Mouse (Mus musculus): Measurements from ENCODE around the gene Wfdc12.
A peak's percentile ranks its signal among the peaks of the same experiment; 100 is the strongest.

Gene Wfdc12

GRCm38 (mm10) chr2:164177831-164178230 is 12.6 kb downstream of the Wfdc12 start:
- DNase-seq (ENCODE audit: low read depth, low spot score) = no peak

DNA sequence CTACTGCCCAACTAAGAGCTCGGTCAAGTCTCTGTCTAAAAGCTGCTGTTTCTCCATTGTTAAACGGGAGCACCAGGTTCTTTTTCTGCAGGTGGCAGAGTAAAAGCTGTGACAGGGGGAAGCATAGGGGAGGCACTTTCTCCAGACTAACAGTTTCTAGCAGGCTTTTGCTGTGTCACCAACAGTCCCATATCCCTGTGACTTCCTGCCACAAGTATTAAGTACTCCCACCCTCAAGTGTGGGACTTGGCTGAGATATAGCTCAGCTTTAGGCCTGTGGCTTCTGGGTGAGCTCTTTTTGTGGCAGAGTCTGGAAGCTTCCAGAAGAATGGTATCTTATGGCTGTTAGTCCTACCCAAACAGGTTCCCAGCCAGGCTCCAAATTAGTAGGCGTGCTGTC is 14.6 kb downstream of the Wfdc12 start:
- DNase-seq (ENCODE audit: low read depth, low spot score) = no peak

GRCm38 (mm10) chr2:164174649-164175395 is 15.6 kb downstream of the Wfdc12 start:
- DNase-seq (ENCODE audit: low read depth, low spot score) = no peak

- no peak for DNase-seq (ENCODE audit: low read depth, low spot score)
These were observed 17.0 kb downstream of the Wfdc12 start for GRCm38 (mm10) chr2:164173394-164173793.

DNA sequence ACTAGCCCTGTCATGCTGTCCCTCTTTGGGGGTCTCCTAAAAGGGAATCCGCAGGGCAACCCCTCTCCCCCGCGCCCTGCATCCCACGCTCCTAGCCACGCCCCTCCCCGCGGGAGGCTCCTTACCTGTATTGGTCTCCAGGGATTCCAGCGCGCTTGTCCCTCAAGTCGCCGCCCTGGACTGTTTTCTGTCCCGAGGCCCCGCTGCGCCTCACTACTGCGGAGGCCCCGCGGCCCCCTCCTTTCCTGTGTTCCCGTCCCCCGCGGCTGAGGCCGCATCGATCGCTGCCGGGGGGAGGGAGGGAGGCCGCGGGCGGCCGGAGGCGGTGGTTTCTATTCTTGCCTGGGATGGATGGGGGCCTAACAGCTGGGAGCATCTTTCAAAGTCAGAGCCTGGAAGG is 19.5 kb downstream of the Wfdc12 start, which contains the start of gene Kcns1:
Kcns1 (minus strand) TSS at position 212 of the 400 bp plus-strand sequence.
- no peak for DNase-seq (ENCODE audit: low read depth, low spot score)

DNA sequence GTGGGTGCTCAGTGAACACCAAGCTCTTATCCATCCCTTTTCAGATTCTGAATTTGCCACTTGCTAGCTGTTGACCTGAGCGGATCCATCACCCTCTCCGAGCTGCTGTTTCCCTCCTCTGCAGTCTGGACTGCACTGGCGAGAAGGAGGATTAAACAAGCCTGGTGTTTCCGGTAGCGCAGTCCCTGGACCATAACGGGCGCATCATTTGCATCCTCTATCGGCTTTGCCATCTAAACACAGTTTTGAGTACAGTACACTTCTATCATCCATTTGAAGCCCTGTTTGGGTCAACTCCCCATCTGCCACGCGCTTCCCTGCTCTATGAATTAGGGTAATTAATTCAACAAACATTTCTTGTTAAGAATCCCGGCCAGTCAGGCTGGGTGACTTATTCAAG is 20.1 kb downstream of the Wfdc12 start:
- DNase-seq (ENCODE audit: low read depth, low spot score) = no peak

DNA sequence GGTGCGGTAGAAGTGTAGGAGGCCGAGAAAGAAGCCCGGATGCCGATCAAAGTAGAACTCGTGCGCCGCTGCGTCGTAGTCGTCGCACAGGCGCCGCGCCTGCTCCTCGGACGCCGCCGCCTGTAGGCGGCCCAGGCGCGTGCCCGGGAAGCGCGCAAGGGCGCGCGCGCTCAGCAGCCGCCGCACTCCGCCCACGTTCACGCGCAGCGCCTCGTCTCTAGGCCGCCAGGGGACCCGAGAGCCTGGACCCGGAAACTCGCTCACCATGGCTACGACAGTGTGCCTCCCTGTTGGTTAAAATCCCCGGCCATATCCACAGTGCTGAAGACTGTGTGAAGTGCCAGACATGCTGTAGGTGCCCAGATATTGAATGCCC is 21.8 kb downstream of the Wfdc12 start:
- DNase-seq (ENCODE audit: low read depth, low spot score) = peak; percentile 68

DNA sequence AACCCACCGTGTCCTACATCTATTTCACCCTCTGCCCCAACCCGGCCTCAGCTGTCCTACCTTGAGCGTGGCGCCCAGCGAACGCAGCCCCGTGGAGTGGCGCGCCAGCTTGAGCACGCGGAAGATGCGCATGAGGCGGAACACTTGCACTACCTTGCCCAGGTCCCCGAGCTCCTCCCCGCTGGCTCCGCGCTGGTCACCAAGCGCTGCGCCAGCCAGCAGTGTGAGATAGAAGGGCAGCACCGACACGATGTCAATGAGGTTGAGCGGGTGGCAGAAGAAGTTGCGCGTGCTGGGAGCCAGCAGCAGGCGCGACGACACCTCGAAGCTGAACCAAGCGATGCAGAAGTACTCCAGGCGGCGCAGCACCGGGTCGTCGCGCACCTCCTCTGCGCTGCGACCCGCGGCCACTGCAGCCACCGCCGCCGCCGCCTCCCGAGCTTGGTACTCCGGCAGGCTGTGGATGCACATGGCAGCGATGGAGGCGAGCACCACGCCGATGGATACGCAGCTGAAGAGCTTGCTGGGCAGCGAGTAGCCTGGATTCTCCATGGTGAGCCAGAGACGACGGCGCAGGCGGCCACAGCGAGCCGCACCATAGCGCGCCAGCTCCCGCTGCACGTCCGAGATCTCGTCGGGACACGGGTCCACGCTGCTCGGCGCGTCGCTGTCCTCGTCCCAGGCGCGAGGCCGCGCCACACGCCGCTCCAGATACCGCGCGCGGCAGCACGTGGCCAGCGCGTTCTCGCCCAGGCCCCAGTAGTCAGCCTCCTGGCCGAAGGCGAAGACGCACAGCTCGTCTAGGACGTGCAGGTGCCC is 22.4 kb downstream of the Wfdc12 start:
- peak; percentile 47 for DNase-seq (ENCODE audit: low read depth, low spot score)

DNA sequence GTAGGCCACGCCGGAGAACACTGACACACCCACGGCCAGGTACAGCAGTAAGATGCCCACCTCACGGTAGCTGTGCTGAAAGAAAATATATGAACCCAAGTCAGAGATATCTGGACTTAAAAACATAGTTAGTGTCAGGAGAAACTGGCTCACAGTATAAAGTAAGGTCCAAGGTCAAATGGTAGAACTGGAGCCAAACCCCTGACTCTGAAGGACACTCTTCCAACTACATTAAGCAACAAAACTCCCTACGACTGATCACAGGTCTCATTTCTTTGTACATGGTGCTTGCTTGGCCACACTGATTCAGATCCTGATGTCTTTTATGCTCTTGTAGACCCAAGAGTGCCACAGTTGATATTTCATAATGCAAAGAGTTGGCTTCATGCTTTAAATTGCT is 25.5 kb downstream of the Wfdc12 start:
- DNase-seq (ENCODE audit: low read depth, low spot score) = no peak

GRCm38 (mm10) chr2:164161515-164162055 is 28.8 kb downstream of the Wfdc12 start:
- no peak for DNase-seq (ENCODE audit: low read depth, low spot score)

GRCm38 (mm10) chr2:164158838-164159237 is 31.6 kb downstream of the Wfdc12 start:
- no peak for DNase-seq (ENCODE audit: low read depth, low spot score)

- DNase-seq (ENCODE audit: low read depth, low spot score) = no peak
These were observed 34.2 kb downstream of the Wfdc12 start for GRCm38 (mm10) chr2:164156158-164156557.

DNA sequence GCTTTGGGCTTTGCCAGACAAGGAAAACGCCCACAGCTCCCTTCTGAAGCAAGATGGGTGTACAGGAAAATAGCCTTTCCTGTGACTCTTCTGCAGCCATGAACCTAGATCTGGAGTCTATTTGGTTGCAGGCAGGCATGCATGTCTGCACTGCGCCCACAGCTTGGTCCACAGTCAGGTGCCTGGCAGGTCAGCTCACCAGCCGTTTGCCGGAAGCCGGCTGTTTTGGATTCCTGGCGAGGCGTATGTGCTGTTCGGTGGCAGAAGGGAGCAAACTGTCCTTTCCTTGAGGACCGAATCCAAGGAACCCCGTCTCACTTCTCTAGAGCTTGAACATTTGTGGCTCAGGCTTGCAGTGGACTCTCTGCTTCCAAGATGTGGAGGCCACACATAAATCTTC is 36.4 kb downstream of the Wfdc12 start:
- no peak for DNase-seq (ENCODE audit: low read depth, low spot score)

GRCm38 (mm10) chr2:164152341-164152740 is 38.1 kb downstream of the Wfdc12 start:
- DNase-seq (ENCODE audit: low read depth, low spot score) = no peak

GRCm38 (mm10) chr2:164150086-164150760 is 40.2 kb downstream of the Wfdc12 start:
- DNase-seq (ENCODE audit: low read depth, low spot score) = peak; percentile 47

- DNase-seq (ENCODE audit: low read depth, low spot score) = no peak
These were observed 43.9 kb downstream of the Wfdc12 start for GRCm38 (mm10) chr2:164146556-164146955.

DNA sequence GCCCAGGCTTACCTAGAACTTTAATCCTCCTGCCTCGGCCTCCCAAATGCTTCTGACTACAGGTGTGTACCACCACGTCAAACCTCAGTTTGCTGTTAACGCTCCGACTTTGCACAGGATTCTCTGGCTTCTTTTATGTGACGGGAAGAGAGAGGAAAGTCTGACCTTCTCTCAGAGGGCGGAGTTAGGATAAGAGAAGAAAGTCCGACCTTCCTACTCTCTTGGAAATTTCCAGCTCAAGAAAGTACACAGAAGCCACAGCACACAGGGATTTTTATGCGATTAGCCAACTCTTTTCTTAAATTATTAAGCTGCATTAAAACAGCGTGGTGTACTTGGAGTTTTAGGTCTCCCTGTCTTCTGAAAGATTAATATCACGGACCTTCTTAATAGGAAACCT is 45.9 kb downstream of the Wfdc12 start:
- no peak for DNase-seq (ENCODE audit: low read depth, low spot score)

DNA sequence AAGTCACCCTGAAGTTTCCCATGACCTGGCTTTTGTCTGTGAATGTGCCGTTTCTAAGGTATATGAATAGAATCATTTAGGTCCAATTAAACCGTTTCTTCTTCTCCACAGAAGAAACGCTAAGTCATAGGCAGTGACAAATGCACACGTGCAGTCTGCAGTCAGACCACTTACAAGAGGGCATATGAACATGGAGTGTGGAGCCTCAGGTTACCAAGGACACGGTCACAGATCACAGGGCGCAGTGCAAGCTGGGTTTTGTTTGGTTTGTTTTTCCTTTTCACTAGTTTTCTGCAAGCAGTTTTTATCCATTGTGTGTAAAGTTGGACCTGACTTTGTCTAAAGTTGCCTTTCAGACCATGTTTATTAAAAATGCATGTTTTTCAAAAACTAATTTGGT is 46.4 kb downstream of the Wfdc12 start:
- no peak for DNase-seq (ENCODE audit: low read depth, low spot score)

DNA sequence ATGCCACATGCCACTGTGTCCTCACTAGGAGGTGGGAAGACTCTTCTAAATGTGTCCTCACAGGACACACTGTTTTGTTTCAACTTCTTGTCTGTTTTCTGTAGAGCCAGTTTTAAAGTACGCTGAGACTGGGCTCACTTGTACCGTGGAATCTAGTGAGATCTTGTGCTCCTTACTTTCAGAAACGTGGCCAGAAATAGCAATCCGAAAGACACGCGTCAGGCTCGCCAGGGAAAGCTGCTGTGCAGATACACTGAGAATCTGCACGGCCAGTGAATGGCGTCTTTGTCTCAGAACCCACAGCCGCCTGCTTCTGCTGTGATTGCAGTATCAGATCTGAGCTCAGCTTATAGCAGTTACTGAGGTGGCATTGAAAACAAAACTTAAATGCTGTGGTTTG is 48.4 kb downstream of the Wfdc12 start:
- no peak for DNase-seq (ENCODE audit: low read depth, low spot score)

All from R1 (cell line).